Mouse (Mus musculus) heart, adult 2 months (tissue): ENCODE data around the gene Pcsk6. TPM values are rescaled to one million over a fixed set of nuclear protein-coding genes. Genes with fewer than 3 reads are reported as not detected.
"Not testable (repeated sequence)": the region's sequence is repeated elsewhere in the genome, so short reads cannot be mapped to it uniquely, and the experiment has no call there.

Experiments
- DNase-seq, 2 experiments: peaks; one replicate each; pipeline ENCODE4 v3.0.0; 2021
- H3K27ac ChIP-seq: fragments of 200-600 bp; 2 replicates; pipeline ENCODE4 v1.8.1; 2022
- H3K27me3 ChIP-seq: fragments of 200-500 bp; 2 replicates; pipeline ENCODE4 v1.6.1; 2012; ENCODE audit warnings: mild to moderate bottlenecking, low read length, inconsistent platforms, mixed read lengths; ENCODE audit not compliant: control insufficient read depth, insufficient read depth
- H3K36me3 ChIP-seq: fragments of 200-500 bp; 2 replicates; pipeline ENCODE4 v1.6.1; 2012; ENCODE audit warnings: low read length, inconsistent platforms; ENCODE audit not compliant: control insufficient read depth, insufficient read depth
- H3K4me1 ChIP-seq: fragments of 200-500 bp; 2 replicates; pipeline ENCODE4 v1.6.1; 2011; ENCODE audit warnings: low read length; ENCODE audit not compliant: control insufficient read depth, insufficient read depth
- H3K4me3 ChIP-seq: fragments of 200-600 bp; 2 replicates; pipeline ENCODE4 v1.8.1; 2022
- H3K79me2 ChIP-seq: fragments of 200-500 bp; replicated peaks from 2 replicates; pipeline ENCODE4 v1.6.1; 2012; ENCODE audit warnings: mild to moderate bottlenecking, inconsistent platforms, low read length, moderate library complexity, mixed read lengths; ENCODE audit not compliant: control insufficient read depth, insufficient read depth
- H3K9ac ChIP-seq: fragments of 200-500 bp; 2 replicates; pipeline ENCODE4 v1.6.1; 2012; ENCODE audit warnings: low read depth, mild to moderate bottlenecking, control low read depth, inconsistent platforms, low read length, mixed read lengths
- CTCF ChIP-seq: fragments of 200-600 bp; IDR thresholded peaks from 2 replicates; pipeline ENCODE4 v1.8.1; 2022; ENCODE audit warnings: antibody characterized with exemption, mild to moderate bottlenecking, moderate library complexity
- EP300 ChIP-seq: fragments of 200-500 bp; IDR thresholded peaks from 2 replicates; pipeline ENCODE4 v1.6.1; 2011; ENCODE audit warnings: low read depth, low read length, control low read depth; ENCODE audit not compliant: insufficient read depth
- POLR2A ChIP-seq: fragments of 200-500 bp; IDR thresholded peaks from 2 replicates; pipeline ENCODE4 v1.6.1; 2011; ENCODE audit warnings: mild to moderate bottlenecking, low read depth, low read length, control low read depth; ENCODE audit not compliant: insufficient read depth
- WGBS: fragments of 180-500 bp; shearing (Covaris S2); methylation state at CpG from one replicate; pipeline ENCODE4 v1.1.7; 2018; 5-methylcytosine and 5-hydroxymethylcytosine counted together
- intact Hi-C: fragments of 180-260 bp; cut with DNase I; formaldehyde crosslinking; loops from one replicate; pipeline ENCODE4 v1.15.1; 2025
- polyA plus RNA-seq: library from polyadenylated mRNA; depleted of rRNA; stranded (reverse); fragments of >200 nt; gene quantifications from 2 replicates; pipeline ENCODE4 v1.2.3, GENCODE M21; 2012
- total RNA-seq, 2 experiments: library from RNA; stranded (reverse); gene quantifications; 2 replicates each; pipeline ENCODE4 v1.2.3; 2021

The Pcsk6 gene
- total and polyA plus RNA-seq, 3 experiments, result 27.9 to 44.0 (median 36.0) TPM

GRCm38 (mm10) chr7:66053946-66054483 is 192.5 kb downstream of the Pcsk6 start:
- no peaks in the 10 kb centered on the region for H3K79me2 ChIP-seq
- DNase-seq, result no peak
- no peaks in the 10 kb centered on the region for H3K27me3 ChIP-seq
- no peak overlapping the region for H3K9ac ChIP-seq
- no peaks in the 10 kb centered on the region for H3K36me3 ChIP-seq
- no peak for TF ChIP-seq CTCF
- TF ChIP-seq EP300, result no peak
- no peak for TF ChIP-seq POLR2A
- no peak overlapping the region for H3K4me3 ChIP-seq
- no peak overlapping the region for H3K27ac ChIP-seq
- H3K4me1 ChIP-seq, result no peaks in the 10 kb centered on the region
- WGBS, result 86% methylated on average over 4 of the region's 4 CpGs
- intact Hi-C loops, result loop anchor here (1.0 kb wide), 1 partner anchor 350 kb away; no protein-coding TSS in a partner anchor

DNA sequence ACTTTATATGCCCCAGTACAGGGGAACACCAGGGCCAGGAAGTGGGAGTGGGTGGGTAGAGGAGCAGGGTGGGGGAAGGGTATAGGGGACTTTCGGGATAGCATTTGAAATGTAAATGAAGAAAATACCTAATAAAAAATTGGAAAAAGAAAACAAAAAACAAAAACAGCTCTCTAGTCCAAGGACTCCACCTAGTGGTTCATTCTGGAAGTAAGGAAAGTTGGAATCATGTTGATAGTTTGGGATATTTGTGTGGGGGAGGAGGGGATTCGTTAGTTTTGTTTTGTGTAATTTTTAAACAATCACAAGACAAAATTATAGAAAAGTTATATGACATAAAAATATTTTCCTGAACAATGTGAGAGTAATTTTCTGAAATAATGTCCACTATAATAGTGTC is 193.8 kb downstream of the Pcsk6 start:
- H3K27ac ChIP-seq, H3K36me3 ChIP-seq, H3K79me2 ChIP-seq, H3K4me3 ChIP-seq, H3K9ac ChIP-seq, DNase-seq, H3K4me1 ChIP-seq, H3K27me3 ChIP-seq: not testable (repeated sequence)
- intact Hi-C loops, result loop anchor here (1.0 to 5.0 kb wide), 2 partner anchors 193 to 282 kb away; partner anchors contain the start of gene Pcsk6
- WGBS, result 2% methylated on average over 2 of the region's 2 CpGs
- peak; percentile 87 for TF ChIP-seq CTCF

DNA sequence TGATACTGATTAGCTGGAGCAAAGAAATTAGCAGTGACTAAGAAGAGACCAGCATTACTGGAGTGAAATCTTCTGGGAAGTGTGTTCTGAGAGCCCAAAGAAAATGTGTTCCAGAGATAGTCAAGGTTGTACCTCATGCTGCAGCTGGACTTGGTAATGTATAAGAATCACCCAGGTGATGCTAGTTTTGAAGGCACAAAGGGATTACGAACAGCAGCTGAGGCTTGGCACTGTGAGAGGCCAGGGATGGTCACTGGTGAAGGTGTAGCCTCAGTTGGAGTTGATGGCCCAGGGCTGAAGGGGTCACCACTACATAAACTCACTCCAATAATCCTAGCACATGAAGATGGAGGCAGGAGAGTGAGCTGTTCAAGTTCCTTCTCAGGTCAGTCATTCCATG is 197.2 kb downstream of the Pcsk6 start, which contains the start of gene Snrpa1:
Snrpa1 (plus strand) TSS at position 301 of the 400 bp plus-strand sequence.
- TF ChIP-seq EP300, result no peak
- Histone ChIP-seq H3K27me3 (no peaks in the 10 kb centered on the region), H3K27ac (peak within 1 kb of the TSS; percentile 90), H3K79me2 (peaks cover 2% of the 10 kb centered on the region; the same call in 1 of the 2 replicates), H3K9ac (peak within 1 kb of the TSS; percentile 92), H3K36me3 (no peaks in the 10 kb centered on the region), H3K4me1 (peaks cover 5% of the 10 kb centered on the region), H3K4me3 (peak within 1 kb of the TSS; percentile 73)
- intact Hi-C loops, result loop anchor here (5.0 kb wide), 1 partner anchor 196 kb away; the partner anchor contains the start of gene Pcsk6
- 88% methylated on average over 1 of the region's 1 CpGs for WGBS
- DNase-seq, result no peak

DNA sequence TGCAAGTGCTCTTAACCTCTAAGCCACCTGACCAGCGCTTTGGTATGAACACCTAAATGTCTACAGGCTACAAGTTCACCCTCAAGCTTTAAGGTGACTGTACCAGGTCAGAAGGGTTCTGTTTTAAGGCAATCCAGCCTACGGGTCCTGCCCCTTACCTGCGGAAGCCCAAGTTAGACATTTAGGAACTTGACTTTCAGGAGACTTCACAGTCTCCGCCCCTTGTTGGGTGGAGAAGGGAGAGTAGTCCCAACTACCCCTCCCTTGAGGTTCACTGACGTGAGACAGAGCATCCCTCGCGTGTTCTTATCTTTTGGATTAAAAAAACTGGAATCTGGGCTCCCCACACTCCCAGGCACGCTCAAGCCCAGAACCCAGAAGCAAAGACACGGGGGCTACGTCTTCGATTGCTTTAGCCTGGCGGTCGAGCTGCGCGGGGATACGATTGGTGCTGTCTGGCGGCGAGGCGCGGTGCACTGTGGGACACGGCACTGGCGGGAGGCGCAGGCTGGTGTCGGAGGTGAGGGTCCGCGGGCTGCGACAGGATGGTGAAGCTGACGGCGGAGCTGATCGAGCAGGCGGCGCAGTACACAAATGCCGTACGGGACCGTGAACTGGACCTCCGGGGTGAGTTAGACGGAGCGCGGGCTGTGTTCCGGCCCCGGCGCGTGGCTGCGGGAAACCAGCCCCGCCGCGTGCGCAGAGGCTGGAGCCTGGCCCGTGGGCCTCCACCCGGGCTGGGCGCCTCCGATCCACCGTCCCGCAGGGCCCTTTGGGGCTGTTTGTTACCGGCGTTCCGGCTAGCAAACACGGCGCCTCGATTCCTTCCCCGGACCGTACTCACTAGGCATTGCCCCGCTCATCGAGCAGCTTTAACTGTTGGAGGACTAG is 198.8 kb downstream of the Pcsk6 start:
- intact Hi-C loops, result no loop called here
- DNase-seq, result peak; percentile 91 to 95
- peak overlapping the region; percentile 92 for H3K9ac ChIP-seq
- H3K79me2 ChIP-seq, result peaks cover 2% of the 10 kb centered on the region; the same call in 1 of the 2 replicates
- H3K4me3 ChIP-seq, result peak overlapping the region; percentile 73
- under 1% methylated on average over 63 of the region's 64 CpGs for WGBS
- TF ChIP-seq EP300 (no peak), CTCF (0 out of 2 replicates have a peak, but pooled peaks have one; percentile 13), POLR2A (peak; percentile 85)
- H3K27me3 ChIP-seq, result no peaks in the 10 kb centered on the region
- peaks cover 5% of the 10 kb centered on the region for H3K4me1 ChIP-seq
- no peaks in the 10 kb centered on the region; the same call in 1 of the 2 replicates for H3K36me3 ChIP-seq
- peak overlapping the region; percentile 90 for H3K27ac ChIP-seq

GRCm38 (mm10) chr7:66061057-66061456 is 199.5 kb downstream of the Pcsk6 start:
- Histone ChIP-seq H3K9ac (peak overlapping the region; percentile 92), H3K36me3 (no peaks in the 10 kb centered on the region; the same call in 1 of the 2 replicates), H3K4me3 (peak overlapping the region; percentile 73), H3K4me1 (peaks cover 5% of the 10 kb centered on the region), H3K27ac (peak overlapping the region; percentile 90; the same call in 1 of the 2 replicates), H3K79me2 (peaks cover 2% of the 10 kb centered on the region; the same call in 1 of the 2 replicates), H3K27me3 (no peaks in the 10 kb centered on the region)
- WGBS, result 2% methylated on average over 14 of the region's 14 CpGs
- TF ChIP-seq EP300, result no peak
- TF ChIP-seq POLR2A, result no peak
- no peak for TF ChIP-seq CTCF
- intact Hi-C loops, result no loop called here
- DNase-seq, result no peak

- 62% methylated on average over 2 of the region's 2 CpGs for WGBS
These were observed 214.9 kb downstream of the Pcsk6 start for GRCm38 (mm10) chr7:66076411-66076810.

More at GRCm38 (mm10) chr7:66076411-66076810, 214.9 kb downstream of the Pcsk6 start:
- no peaks in the 10 kb centered on the region for H3K79me2 ChIP-seq
- H3K4me3 ChIP-seq, result no peak overlapping the region
- H3K9ac ChIP-seq, result no peak overlapping the region
- intact Hi-C loops, result no loop called here
- no peak for DNase-seq
- H3K27ac ChIP-seq, result no peak overlapping the region
- no peaks in the 10 kb centered on the region; the same call in 1 of the 2 replicates for H3K36me3 ChIP-seq
- H3K27me3 ChIP-seq, result no peaks in the 10 kb centered on the region
- peaks cover 4% of the 10 kb centered on the region for H3K4me1 ChIP-seq
- TF ChIP-seq CTCF (no peak), POLR2A (no peak), EP300 (no peak)
